Mouse (Mus musculus): ENCODE measurements around the gene Ulk1.

DNA sequence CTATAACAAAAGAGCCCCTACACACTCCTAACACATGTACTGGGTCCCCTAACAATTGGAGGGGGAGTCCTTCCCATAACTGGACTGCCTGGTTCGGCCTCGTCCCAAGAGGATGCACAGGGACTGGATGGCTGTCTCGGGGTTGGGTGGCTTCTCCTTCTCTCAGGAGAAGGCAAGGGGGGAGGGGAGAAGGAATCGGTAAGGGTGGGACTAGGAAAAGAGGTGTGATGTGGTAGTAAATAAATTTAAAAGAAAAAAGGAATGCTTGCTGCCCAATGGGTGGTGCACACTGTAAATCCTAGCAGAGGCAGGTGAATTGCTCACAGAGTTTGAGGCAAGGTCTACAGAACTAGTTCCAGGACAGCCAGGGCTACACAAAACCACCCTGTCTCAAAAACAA is 3.7 kb downstream of the Ulk1 start:
- TF ChIP-seq POLR2A (IDR thresholded peaks at IDR 0.05; ENCODE audit: borderline replicate concordance, extremely low read depth, low read depth, low read length) (no peak), CTCF (IDR thresholded peaks at IDR 0.05; ENCODE audit: insufficient read depth, low read length) (no peak)
